ENCODE assay signal across 15 mouse cellular contexts in genomic region chr10:87863326-87863725, GRCm38 (mm10). TPM values are rescaled to one million over a fixed set of nuclear protein-coding genes. Genes with fewer than 3 reads are reported as not detected.
DNase-seq lines count a peak whose midpoint lies in the region; ATAC-seq and TF ChIP-seq lines count a peak whose summit lies in the region.
"Had no signal": no experiment of that assay in that cellular context is flagged by ENCODE, and none has a peak within 500 bp of the region (broad histone marks: within the 10 kb centered on the region; RNA-seq: fewer than 3 reads in every experiment).

No protein-coding gene starts in this region.

- no peak overlapping the region for H3K9ac ChIP-seq in heart, embryonic 14.5 days (ENCODE audit: low read length)
- peak overlapping the region; percentile 40; the same call in 1 of the 2 replicates for H3K9ac ChIP-seq in embryonic facial prominence, embryonic 13.5 days
- H3K9ac ChIP-seq: embryonic facial prominence, embryonic 15.5 days; forebrain, postnatal 0 days had no signal

- WGBS in heart, embryonic 14.5 days: 69% methylated on average over 4 of the region's 4 CpGs
- 39% methylated on average over 4 of the region's 4 CpGs for WGBS in embryonic facial prominence, embryonic 13.5 days
- WGBS in limb, embryonic 10.5 days: 16% methylated on average over 4 of the region's 4 CpGs

- H3K9me3 ChIP-seq in heart, embryonic 14.5 days (ENCODE audit: control insufficient read depth, low read length): no peaks in the 10 kb centered on the region
- no peaks in the 10 kb centered on the region; the same call in 1 of the 2 replicates for H3K9me3 ChIP-seq in embryonic facial prominence, embryonic 13.5 days
- H3K9me3 ChIP-seq in limb, embryonic 10.5 days (replicated peaks): no peaks in the 10 kb centered on the region
- H3K9me3 ChIP-seq: embryonic facial prominence, embryonic 15.5 days had no signal

- DNase-seq in heart, postnatal 14 days: no peak
- DNase-seq in embryo, embryonic 10 days (ENCODE audit: low spot score): peak; percentile 50
- DNase-seq in limb, embryonic 10.5 days (ENCODE audit: low spot score): peak; percentile 57
- no peak for DNase-seq in left cerebral cortex, adult 2 months (ENCODE audit: extremely low spot score in 1 of 2, low spot score in 2 of 2)
- DNase-seq in left cerebral cortex, adult 11 months (ENCODE audit: low spot score): no peak
- DNase-seq in right cerebral cortex, postnatal 4 days: no peak
- DNase-seq: cerebellum, adult 2 months; forebrain, postnatal 0 days; lung, adult 2 months had no signal

- H3K4me3 ChIP-seq in heart, embryonic 14.5 days (ENCODE audit: control insufficient read depth in 1 of 2, insufficient read depth in 1 of 2, low read depth in 1 of 2, low read length in 2 of 2): no peak overlapping the region
- no peak overlapping the region for H3K4me3 ChIP-seq in embryonic facial prominence, embryonic 13.5 days
- peak overlapping the region; percentile 24 for H3K4me3 ChIP-seq in limb, embryonic 10.5 days
- H3K4me3 ChIP-seq in left cerebral cortex, adult 2 months: no peak overlapping the region
- H3K4me3 ChIP-seq: embryonic facial prominence, embryonic 15.5 days had no signal

- H3K27me3 ChIP-seq in heart, embryonic 14.5 days (ENCODE audit: control insufficient read depth, insufficient read depth, low read length): no peaks in the 10 kb centered on the region
- H3K27me3 ChIP-seq in embryonic facial prominence, embryonic 13.5 days: no peaks in the 10 kb centered on the region
- peaks cover 6% of the 10 kb centered on the region; the same call in 1 of the 2 replicates for H3K27me3 ChIP-seq in limb, embryonic 10.5 days (ENCODE audit: low read depth, poor library complexity, severe bottlenecking)
- H3K27me3 ChIP-seq: embryonic facial prominence, embryonic 15.5 days had no signal

- intact Hi-C loops in heart, postnatal 14 days (cut with DNase I): no loop called here
- intact Hi-C loops in left cerebral cortex, adult 2 months (cut with DNase I): loop anchor here (5.0 kb wide), 1 partner anchor 109 kb away; no protein-coding TSS in a partner anchor

- peaks cover 22% of the 10 kb centered on the region for H3K36me3 ChIP-seq in heart, embryonic 14.5 days (ENCODE audit: control insufficient read depth, insufficient read depth, low read length)
- H3K36me3 ChIP-seq in embryonic facial prominence, embryonic 13.5 days: no peaks in the 10 kb centered on the region
- H3K36me3 ChIP-seq in limb, embryonic 10.5 days: no peaks in the 10 kb centered on the region
- H3K36me3 ChIP-seq: embryonic facial prominence, embryonic 15.5 days had no signal

- 0 out of 2 replicates have a peak overlapping the region, but pooled peaks have one; percentile 7 for H3K4me2 ChIP-seq in heart, embryonic 14.5 days (ENCODE audit: low read length)
- H3K4me2 ChIP-seq in embryonic facial prominence, embryonic 13.5 days: peak overlapping the region; percentile 81
- H3K4me2 ChIP-seq: embryonic facial prominence, embryonic 15.5 days had no signal

- TF ChIP-seq CTCF in left cerebral cortex, adult 2 months (IDR thresholded peaks at IDR 0.05): no peak

- H3K4me1 ChIP-seq in heart, embryonic 14.5 days (ENCODE audit: control insufficient read depth in 2 of 2, insufficient read depth in 2 of 2, low read length in 2 of 2): peaks cover 2 to 19% of the 10 kb centered on the region in 2 experiments
- H3K4me1 ChIP-seq in embryonic facial prominence, embryonic 13.5 days: peaks cover 63% of the 10 kb centered on the region
- H3K4me1 ChIP-seq in limb, embryonic 10.5 days: peaks cover 99% of the 10 kb centered on the region

- no peak overlapping the region for H3K27ac ChIP-seq in heart, embryonic 14.5 days (replicated peaks in 1 of 2; ENCODE audit: control insufficient read depth in 1 of 2, insufficient read depth in 1 of 2, low read depth in 2 of 2, low read length in 2 of 2)
- H3K27ac ChIP-seq in embryonic facial prominence, embryonic 13.5 days: 0 out of 2 replicates have a peak overlapping the region, but pooled peaks have one; percentile 34
- H3K27ac ChIP-seq in limb, embryonic 10.5 days: peak overlapping the region; percentile 79
- no peak overlapping the region for H3K27ac ChIP-seq in left cerebral cortex, adult 2 months
- H3K27ac ChIP-seq: embryonic facial prominence, embryonic 15.5 days had no signal

- no peak for ATAC-seq in heart, embryonic 14.5 days (ENCODE audit: insufficient number of reproducible peaks, insufficient read depth, low FRiP score, low read depth)
- ATAC-seq in embryonic facial prominence, embryonic 13.5 days (ENCODE audit: insufficient number of reproducible peaks, insufficient read depth, low FRiP score, low TSS enrichment, low read depth): no peak
- ATAC-seq: forebrain, postnatal 0 days; hindbrain, embryonic 16.5 days had no signal

RNA-seq across cellular contexts. Expression of gene Igf1, which starts 5.3 kb away (rescaled TPM):
- 37.1 and 46.9 TPM in 2 replicates for polyA plus RNA-seq in heart, embryonic 14.5 days (2014; fragmentation: Nextera tagmentation; extraction: Ambion mirVana)
- total RNA-seq in heart, postnatal 14 days (2021): 10 to 100 TPM; 26.7 to 28.4 TPM
- polyA plus RNA-seq in embryonic facial prominence, embryonic 13.5 days (2015; fragmentation: Nextera tagmentation; extraction: Ambion mirVana): 70.6 and 74.3 TPM in 2 replicates
- 17.5 and 58.7 TPM in 2 replicates for polyA plus RNA-seq in limb, embryonic 10.5 days (2016; fragmentation: Nextera tagmentation; extraction: Ambion mirVana)
- 1 to 10 TPM; 7.3 to 8.5 TPM for total RNA-seq in left cerebral cortex, adult 2 months (2021)
- total RNA-seq: MEL; monocyte, adult 5-6 weeks had no signal

Comparison
In these comparisons a context has a peak if more than half of its experiments do, and no peak if none do; other contexts are left out.
1. H3K27ac ChIP-seq: peak in embryonic facial prominence, embryonic 13.5 days (single experiment) and limb, embryonic 10.5 days (single experiment); none in heart, embryonic 14.5 days (0 of 2) and left cerebral cortex, adult 2 months (single experiment).
2. DNase-seq: peak in embryo, embryonic 10 days (single experiment) and limb, embryonic 10.5 days (single experiment); none in heart, postnatal 14 days (0 of 2), left cerebral cortex, adult 2 months (0 of 2), left cerebral cortex, adult 11 months (single experiment) and right cerebral cortex, postnatal 4 days (single experiment).